Mouse (Mus musculus): ENCODE data around the gene Adap1.

Adap1 gene

DNA sequence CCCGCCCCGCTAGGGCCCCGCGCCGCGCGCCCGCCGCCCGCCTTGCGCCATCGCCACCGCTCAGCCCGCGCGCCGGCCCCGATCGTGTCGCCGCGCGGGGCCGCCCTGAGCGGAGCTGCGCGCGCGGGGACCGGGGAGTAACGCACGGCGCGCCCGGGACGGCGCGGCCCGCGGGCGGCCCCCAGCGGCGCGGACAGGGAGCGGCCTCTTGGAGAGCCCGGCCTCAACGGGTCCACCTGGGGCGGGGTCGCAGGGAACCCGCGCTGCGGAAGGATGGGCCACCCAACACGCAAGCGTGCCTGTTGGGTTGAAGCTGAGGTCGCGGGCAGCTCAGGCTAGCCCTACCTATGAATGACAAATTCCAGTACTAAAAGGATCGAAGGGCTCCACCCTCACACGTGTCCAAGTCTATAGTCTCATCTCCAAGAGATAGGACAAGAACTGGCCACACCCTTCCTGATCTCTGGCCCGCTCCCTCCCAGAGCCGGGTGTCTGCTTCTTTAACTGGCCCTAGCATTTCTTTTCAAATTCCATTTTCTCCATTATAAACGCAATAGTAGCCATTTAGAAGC lies at the start of gene Adap1:
Gene Adap1, minus strand, starts transcription at position 228 of the 572 bp plus-strand sequence.
- no peak for DNase-seq (ENCODE audit: low spot score)

DNA sequence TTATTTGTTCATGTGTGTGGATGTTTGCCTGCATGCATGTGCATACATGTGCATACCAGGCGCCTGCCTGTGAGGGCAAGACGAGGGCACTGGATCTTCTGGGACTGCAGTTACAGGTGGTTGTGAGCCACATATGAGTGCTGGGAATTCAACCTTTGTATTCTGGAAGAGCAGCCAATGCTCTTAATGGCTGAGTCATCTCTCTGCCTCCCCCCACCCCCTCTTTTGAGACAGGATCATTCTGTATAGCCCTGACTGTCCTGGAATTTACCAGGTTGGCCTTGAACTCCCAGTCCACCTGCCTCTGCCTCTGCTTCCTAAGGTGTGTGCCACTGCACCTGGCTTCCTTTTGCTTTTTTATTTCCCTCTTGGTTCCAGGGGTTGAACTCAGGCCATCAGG lies 49.4 kb upstream of the Adap1 start:
- DNase-seq (ENCODE audit: low spot score): no peak

DNA sequence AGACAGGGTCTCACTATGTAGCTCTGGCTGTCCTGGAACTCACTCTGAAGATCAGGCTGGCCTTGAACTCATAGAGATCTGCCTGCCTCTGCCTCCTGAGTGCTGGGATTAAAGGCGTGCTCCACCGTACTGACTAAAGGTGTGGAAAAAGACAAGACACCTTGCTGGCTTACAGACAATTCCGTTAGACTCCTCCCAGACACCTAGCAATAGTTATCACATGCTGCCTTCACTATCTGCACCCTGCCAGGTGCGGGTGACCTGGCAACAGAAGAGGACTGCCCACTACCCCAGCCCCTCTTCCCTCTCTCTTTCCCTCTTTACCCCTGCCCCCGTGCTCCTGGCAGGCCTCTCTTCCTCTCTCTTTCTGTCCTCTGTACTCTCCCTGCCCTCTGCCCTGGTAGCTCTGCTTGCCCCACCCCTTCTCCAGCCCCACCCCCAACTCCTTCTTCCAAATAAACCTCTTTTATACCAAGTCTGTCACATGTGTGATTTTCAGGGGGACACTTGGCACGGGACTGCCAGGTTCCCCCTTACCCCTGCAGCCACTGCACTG lies 48.5 kb upstream of the Adap1 start:
- DNase-seq (ENCODE audit: low spot score): no peak

DNA sequence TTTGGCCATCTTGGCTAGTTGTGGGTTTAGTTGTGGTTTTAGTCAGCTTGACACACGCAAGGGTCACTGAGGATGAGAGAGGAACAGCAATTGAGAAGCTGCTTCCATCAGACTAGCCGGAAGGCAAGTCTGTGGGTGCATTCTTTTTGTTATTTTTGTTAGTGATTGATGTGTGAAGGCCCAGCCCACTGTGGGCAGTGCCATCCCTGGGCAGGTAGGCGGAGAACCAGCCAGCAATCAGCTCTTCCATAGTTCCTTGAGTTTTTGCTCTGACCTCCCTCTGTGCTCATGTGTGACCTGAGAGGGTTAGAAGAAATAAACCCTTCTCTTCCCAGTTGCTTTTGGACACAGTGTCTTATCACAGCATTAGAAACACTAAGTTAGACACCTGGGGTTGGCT lies 47.7 kb upstream of the Adap1 start:
- DNase-seq (ENCODE audit: low spot score): no peak

DNA sequence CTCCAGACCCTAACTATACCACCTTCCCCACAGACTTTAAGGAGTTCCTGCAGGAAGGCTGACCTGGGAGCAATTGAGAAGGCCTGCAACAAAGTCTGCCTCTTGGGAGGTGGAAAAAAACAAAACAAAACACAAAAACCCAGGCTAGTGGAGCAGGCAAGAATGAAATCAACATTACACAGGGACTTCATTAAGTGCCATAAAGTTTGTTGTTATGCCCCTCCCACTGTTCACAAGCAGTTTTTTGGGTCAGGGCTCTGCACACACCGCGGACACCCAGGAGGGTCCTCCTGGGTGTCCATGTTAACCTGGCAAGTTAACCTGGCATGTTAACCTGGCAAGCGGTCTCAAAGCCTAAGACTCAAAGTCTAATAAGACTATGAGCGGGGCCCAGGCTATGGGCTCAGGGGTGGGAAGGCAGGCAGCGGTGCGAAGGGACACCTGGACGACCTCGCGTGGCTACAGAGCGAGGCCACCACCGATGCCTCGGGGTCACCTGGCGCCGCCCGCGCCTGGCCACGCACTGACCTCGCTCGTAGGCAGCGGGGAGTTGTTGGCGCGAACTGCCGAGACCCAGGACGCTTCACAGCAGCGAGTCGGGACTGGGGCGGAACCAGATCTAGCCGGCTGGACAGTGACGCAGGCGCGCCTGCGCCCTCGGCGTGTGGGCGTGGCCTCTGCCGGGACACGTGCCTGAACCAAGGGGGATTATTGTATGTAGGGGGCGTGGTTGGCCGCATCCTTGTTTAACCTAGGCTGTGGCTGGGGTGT lies 46.4 kb upstream of the Adap1 start:
- DNase-seq (ENCODE audit: low spot score): peak; percentile 84

DNA sequence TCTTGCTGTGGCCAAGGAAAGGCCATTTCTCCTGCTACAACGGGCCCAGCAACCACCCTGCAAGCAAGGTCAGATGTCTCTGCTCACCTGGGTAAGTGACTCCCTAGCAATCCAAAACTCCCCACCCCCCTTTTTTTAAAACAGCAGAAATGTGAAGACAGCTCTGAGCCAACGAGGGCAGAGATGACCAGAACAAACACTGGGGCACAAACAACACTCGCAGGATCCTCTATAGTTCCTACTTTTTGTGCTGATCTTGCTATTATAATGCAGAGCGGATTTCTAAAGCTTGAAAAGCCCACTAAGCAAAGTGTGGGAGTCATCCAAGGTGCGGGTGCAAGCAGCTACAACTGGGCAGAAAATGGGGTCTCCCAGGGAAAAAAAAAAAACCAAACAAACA lies 45.7 kb upstream of the Adap1 start:
- DNase-seq (ENCODE audit: low spot score): no peak

DNA sequence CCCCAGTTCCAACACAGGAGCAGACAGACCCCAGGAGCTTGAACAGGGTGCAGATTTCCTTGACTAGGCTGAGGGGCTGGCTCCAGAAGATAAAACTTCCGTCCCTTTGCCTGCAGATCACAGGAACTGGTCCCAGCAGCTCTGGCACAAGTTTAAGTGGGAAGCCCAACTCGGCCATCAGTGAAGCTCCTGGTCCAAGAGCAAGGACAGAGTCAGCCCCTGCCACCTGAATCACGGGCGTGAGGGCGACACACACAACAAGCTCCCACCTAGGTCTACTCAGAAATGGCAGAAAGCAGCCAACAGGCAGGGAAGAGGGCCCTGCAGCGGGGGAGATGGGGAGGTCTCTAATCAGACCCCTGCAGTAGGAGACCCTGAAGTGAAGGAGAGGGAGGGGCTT lies 44.9 kb upstream of the Adap1 start:
- DNase-seq (ENCODE audit: low spot score): no peak

DNA sequence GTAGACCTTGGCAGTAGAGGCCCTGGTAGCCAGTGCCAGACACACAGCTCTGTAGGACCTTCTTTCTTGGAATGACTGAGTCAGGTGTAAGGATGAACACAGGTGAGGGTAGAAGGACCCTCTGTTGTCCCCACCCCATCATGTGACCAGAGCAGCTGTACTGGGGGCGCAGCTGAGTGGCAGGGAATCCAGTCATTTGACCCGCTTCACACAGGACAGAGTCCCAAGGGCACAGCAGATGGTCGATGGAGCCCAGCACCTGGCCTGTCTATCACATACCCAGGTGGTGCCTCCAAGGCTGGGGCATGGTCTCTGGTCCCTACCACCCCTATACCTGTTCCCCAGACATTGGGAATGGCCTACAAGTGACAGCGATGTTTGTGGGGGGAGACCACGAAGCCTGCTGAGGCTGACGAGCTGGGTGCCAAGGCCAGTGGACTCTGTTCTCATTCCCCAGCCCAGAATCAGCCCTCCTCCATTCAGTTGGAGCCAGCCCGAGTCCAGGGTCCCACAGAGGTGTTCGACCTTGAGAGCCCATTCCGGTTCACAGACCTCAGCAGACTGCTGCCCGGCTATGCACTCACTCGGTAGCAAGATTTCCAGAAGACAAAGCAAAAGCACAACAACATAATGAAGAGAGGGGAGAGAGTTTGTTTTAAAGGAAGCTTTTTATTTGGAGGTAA lies 43.4 kb upstream of the Adap1 start:
- no peak for DNase-seq (ENCODE audit: low spot score)

DNA sequence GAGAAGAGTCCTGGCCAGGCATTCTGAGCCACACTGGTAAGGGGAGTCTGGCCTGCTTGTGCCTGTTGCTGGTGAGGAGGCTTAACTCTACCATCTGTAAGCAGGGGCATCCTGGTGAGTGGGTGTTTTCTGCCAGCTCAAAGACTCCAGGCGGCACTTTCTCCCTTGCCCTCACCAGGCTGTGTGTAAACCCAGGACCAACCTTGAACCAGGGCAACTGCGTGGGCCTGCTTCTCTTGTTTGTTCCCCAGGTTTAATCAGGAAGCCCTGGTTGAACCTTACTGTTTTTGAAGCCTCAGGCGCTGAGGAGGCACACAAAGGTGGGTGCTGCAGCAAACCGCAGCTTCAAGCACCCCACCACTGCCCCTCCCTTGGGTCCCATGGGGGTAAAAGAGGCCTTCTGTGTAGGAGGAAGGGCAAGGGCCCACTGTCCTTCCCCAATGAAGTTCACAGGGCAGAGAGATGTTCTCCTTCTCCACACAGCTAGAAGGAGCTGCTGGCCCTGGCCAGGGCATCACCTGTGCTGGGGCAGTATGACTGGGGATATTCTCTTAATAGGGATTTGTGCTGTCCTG lies 42.5 kb upstream of the Adap1 start:
- DNase-seq (ENCODE audit: low spot score): no peak

DNA sequence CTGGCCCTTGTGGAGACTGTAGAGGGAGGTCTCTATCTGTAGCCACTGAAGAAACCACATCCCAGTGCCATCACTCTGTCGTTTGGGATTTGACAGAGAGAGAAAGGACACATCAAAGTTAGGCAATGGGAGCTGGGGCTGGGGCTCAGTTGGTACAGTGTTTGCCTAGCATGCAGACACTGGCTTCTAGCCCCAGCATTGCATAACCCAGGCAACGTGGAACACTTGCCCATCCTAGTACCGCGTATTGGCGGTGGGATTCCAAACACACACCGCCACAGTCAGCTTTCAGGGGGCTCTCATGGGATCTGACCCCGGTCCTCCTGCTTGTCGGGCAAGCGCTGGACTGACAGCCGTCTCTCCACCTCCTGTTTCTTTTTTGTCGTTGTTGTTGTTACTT lies 41.1 kb upstream of the Adap1 start:
- DNase-seq (ENCODE audit: low spot score): no peak

DNA sequence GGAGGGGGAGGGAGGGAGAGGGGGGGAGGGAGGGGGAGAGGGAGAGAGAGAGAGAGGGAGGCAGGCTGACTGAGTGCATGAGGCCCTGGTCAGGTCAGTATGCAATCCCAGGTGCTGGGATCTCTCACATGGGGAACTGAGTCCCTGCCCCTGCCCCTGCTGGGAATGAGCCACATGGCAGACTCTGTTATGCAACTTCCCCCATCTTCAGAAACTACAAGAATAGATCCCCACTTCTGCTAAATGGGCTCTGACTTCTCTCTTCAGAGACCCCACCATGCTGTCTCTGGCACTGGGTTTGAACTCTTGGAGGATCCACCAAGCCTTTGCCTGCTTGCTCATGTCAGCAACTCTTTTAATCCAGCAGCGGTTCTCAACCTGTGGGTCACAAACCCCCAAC lies 40.4 kb upstream of the Adap1 start:
- no peak for DNase-seq (ENCODE audit: low spot score)

DNA sequence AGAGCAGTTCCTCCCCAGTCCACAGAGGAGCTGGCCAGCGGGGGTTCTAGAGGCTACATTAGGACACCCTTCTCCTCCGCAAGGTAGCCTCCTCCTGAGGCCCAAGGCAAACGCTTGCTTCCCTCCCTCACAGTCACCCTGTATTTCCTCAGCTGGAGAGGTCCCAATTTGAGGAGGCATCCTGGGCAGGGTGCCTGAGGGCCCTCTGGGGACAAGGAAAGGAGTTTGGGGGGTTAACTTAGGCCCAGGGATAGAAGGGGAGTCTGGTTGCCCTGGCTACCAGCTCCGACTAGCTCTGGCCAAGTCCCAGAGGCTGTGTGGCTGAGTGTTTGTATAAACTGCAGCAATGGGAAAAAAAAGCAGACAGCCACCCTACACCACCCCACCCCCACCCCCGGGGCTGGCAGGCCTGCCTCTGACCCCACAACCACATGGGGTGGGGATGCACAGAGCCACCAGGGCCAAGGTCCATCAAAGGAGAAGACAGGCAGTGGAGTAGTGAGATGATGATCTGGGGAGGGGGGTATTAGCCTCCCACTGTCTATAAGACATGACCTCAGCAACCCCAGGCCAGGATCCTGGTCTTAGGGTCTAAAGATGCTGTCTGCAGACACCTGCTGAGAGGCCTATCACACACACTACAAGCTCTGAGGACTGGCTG lies 39.6 kb upstream of the Adap1 start:
- DNase-seq (ENCODE audit: low spot score): no peak

DNA sequence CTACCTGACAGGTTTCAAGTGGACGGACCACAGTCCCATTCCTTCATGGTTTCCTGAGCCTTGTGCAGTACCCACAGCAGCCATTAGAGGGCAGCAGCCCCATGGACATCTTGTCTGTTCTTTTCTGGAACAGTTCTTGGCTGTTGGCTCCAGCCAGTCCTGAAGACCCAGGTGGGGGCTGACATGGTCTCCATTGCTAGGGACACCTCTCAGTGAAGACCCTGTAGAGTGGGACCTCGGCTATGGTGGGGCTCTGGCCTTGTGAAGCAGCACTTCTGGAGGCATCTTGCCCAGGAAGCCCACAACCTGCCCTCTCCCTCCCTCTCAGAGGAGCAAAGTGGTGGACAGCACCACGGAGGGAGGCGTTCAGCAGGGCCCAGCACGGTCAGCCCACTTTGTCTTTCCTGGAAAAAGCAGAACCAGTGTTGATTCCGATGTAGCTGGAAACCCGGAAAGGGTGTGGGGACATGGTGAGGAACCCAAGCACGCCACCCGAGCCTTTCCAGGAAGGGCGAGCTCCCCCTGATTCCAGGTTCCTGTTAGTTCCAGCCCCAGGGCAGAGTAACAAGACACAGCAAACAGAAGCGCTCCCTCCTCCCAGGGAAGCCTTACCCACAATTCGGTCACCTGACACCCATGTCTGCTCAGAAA lies 39.0 kb upstream of the Adap1 start:
- DNase-seq (ENCODE audit: low spot score): peak; percentile 95

DNA sequence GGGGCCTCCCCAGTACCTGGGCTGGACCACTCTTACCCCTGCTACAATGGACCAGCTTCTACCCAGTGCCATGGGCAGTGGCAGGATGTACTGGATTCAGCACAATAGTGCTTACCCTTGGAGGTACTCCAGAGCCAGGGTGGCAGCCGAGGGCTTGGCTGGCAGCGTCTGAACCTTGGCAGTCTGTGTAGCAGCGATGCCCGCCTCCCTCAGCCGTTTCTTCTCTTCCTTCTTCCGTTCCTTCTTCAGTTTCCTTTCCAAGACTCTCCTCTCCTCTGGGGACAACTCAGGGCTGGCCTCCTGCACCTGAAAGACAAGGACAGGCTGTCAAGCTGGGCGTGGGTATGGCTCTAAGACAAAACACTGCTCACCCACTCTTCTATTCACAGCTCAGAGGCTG lies 38.4 kb upstream of the Adap1 start:
- DNase-seq (ENCODE audit: low spot score): no peak

DNA sequence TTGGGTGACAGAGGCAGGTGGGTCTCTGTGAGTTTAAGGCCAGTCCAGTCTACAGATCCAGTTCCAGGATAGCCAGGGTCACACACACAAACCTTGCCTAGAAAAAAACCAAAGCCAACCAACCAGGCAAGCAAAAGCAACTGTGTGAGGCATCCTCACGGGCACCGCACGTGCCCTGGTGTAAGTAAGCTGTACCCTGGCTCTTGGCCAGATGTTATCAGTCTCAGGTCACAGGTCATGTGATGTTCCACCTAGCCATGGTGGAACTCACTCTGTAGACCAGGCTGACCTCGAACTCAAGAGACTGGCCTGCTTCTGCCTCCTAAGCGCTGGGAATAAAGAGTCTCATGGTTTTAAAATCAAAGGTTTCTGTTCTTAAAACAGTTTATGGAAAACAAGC lies 33.8 kb upstream of the Adap1 start:
- no peak for DNase-seq (ENCODE audit: low spot score)

DNA sequence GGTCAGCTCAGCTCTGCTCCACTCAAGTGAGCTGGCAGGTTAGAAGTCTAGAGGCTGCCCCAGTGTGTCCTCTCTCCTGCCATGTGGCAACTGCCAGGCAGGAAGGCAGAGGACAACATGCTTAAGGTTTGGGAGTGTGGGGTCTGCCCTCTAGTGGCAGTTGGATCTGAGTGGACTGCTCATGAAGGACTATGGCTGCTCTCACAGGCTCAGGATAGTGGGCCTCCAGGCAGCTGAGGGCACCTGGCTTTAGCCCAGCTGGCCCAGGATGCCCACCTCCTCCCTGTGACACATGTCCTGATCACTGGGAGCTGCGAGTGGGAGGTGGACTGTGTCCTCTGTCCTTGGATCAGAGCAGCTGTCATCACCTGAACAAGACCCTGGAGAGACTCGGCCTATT lies 33.2 kb upstream of the Adap1 start:
- no peak for DNase-seq (ENCODE audit: low spot score)

DNA sequence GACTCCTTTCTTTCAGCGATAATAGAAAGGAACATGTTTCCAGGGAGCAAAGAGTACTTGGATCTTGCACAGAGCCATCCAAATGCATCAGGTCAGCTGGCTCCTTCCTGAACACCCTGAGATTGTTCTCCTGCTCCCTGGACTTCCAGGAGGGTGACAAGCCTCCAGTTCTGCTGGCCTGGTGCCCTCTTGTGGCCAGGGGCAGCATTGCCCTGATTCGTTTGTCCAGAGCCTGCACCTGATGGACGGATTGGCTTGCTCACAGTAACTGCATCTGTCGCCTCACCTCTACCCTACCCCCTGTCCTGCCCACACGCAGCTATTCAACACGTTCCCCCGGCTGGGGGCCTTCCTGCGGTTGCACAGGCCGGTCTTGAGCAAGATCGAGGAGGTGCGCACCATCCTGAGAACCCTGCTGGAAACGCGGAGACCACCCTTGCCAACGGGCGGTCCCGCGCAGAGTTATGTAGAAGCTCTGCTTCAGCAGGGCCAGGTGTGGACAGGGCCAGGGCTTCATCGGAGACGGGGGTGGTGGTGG lies 29.9 kb upstream of the Adap1 start:
- peak; percentile 65 for DNase-seq (ENCODE audit: low spot score)

DNA sequence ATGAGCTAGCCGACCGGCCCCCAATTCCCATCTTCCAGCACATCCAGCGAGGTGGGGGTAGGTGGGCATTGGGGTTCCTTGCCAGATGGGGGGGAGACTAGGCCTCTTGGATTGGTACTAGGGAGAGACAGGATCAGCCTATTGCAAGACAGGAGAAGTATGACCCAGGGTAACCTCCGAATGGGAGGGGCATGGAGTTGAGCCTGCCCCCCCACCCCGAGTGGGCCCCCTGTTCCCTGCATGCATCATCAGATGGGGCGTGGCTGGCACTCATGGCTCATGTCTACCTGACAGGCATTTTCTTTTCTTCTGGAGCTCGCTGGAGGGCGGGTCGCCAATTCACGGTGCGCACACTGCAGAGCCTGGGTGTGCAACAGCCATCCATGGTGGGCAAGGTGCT lies 28.5 kb upstream of the Adap1 start:
- DNase-seq (ENCODE audit: low spot score): no peak

DNA sequence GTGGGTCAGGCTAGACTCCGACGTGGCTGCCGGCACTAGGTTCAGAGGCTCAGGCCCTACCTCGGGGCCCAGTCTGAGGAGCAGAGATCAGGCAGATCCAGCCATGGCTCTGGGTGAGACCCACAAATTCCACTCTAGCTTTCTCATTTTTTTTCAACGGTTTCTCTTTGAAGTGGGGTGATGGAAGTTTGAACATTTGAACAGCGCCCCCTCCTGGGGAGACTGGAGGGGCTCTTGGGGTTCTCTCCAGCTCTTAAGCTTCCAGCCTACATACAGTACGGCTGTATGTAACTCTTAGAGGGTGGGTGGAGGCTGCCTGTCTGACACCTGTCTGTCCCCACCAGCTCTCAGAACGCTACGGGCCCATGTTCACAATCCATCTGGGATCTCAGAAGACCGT lies 28.1 kb upstream of the Adap1 start:
- DNase-seq (ENCODE audit: low spot score): no peak

DNA sequence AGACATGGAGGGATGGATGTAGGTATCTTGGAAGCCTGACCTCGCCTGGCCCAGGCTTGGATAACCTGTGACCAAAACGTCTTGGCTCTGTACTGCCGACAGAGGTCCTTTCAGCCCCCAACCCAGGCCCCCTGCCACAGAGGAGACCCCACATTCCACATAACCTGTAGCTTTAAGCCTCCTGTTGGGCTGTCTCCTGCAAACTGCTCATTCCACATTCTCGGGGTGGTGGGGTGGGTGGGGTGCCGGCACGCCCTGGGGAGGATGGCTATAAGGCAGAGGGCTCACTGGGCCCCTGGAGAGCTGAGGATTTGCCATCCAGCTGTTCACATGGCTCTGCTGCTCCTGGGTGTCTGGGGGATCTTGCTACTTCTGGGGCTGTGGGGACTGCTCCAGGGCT lies 26.9 kb upstream of the Adap1 start, which contains the start of gene Cyp2w1:
Gene Cyp2w1, plus strand, starts transcription at position 301 of the 400 bp plus-strand sequence.
- DNase-seq (ENCODE audit: low spot score): no peak

DNA sequence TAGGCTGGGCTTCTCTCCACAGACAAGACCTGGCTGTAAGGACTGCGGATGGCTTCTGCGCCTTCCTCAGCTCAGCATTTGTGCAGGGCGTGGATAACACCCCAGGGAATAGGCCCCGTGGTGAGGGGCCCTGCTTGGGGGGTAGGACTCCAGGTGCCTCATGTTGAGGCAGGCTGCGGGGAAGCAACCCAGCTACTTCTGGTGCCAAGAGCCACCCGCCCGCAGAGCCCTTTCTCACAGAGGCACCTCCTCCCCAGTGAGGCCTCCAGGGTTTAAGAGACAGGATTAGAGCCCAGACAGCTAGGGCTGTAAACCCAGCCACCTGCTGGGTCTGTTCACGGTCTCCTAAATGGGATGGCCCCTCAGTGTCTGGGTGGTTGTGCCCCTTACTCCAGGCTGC lies 26.2 kb upstream of the Adap1 start:
- no peak for DNase-seq (ENCODE audit: low spot score)

All from ovary, postnatal 10 days (tissue).